Mouse (Mus musculus) cerebellum, adult (tissue): ENCODE results near the gene Klhdc7b.
A peak's percentile ranks its signal among the peaks of the same experiment; 100 is the strongest.

Experiments
- ATAC-seq: cut with Nextera tagmentation; 2 replicates; pipeline ENCODE4 v1.9.2; 2017; ENCODE audit warnings: mild to moderate bottlenecking, moderate library complexity, mixed read lengths; ENCODE audit not compliant: insufficient number of reproducible peaks, low FRiP score, low TSS enrichment

Gene Klhdc7b

GRCm38 (mm10) chr15:89374340-89374739, 10.4 kb upstream of the Klhdc7b start:
- ATAC-seq = no peak

- no peak for ATAC-seq
Observed at GRCm38 (mm10) chr15:89374801-89375534, 9.7 kb upstream of the Klhdc7b start.

GRCm38 (mm10) chr15:89376040-89376439, 8.7 kb upstream of the Klhdc7b start:
- no peak for ATAC-seq

- no peak for ATAC-seq
Observed at GRCm38 (mm10) chr15:89376957-89377356, 7.8 kb upstream of the Klhdc7b start, which contains the start of gene Tymp. Tymp (minus strand) TSS chr15:89377039.

GRCm38 (mm10) chr15:89377362-89377761, 7.4 kb upstream of the Klhdc7b start:
- no peak for ATAC-seq

GRCm38 (mm10) chr15:89377938-89378828, 6.5 kb upstream of the Klhdc7b start:
- ATAC-seq = peak; percentile 18; the same call in 1 of the 2 replicates

GRCm38 (mm10) chr15:89378831-89379401, 5.8 kb upstream of the Klhdc7b start, which contains the start of gene Odf3b:
Odf3b (minus strand) TSS chr15:89379282.
- ATAC-seq = peak; percentile 59; the same call in 1 of the 2 replicates

- ATAC-seq = no peak
Observed at GRCm38 (mm10) chr15:89379429-89379828, 5.3 kb upstream of the Klhdc7b start.

GRCm38 (mm10) chr15:89387127-89387526, 2.4 kb downstream of the Klhdc7b start:
- no peak for ATAC-seq

GRCm38 (mm10) chr15:89390081-89390480, 5.4 kb downstream of the Klhdc7b start:
- ATAC-seq = no peak

GRCm38 (mm10) chr15:89396883-89397282, 12.2 kb downstream of the Klhdc7b start:
- no peak for ATAC-seq

- ATAC-seq = no peak
Observed at GRCm38 (mm10) chr15:89398146-89398545, 13.4 kb downstream of the Klhdc7b start.

- ATAC-seq = no peak
Observed at GRCm38 (mm10) chr15:89399716-89400115, 15.0 kb downstream of the Klhdc7b start.

GRCm38 (mm10) chr15:89402471-89402870, 17.8 kb downstream of the Klhdc7b start:
- no peak for ATAC-seq

- no peak for ATAC-seq
Observed at GRCm38 (mm10) chr15:89404831-89405623, 20.3 kb downstream of the Klhdc7b start.

- ATAC-seq = no peak
Observed at GRCm38 (mm10) chr15:89406691-89407090, 22.0 kb downstream of the Klhdc7b start.

- no peak for ATAC-seq
Observed at GRCm38 (mm10) chr15:89410118-89410517, 25.4 kb downstream of the Klhdc7b start, which contains the start of gene Syce3. Syce3 (minus strand) TSS chr15:89410503.

- ATAC-seq = no peak; the same call in 1 of the 2 replicates
Observed at GRCm38 (mm10) chr15:89415282-89415681, 30.6 kb downstream of the Klhdc7b start.

- no peak for ATAC-seq
Observed at GRCm38 (mm10) chr15:89421938-89422337, 37.2 kb downstream of the Klhdc7b start.

GRCm38 (mm10) chr15:89424621-89425020, 39.9 kb downstream of the Klhdc7b start:
- ATAC-seq = no peak
